Mouse (Mus musculus): ENCODE data around the gene Ptx4. TPM values are rescaled to one million over a fixed set of nuclear protein-coding genes. Genes with fewer than 3 reads are reported as not detected.

Ptx4 gene
- polyA plus RNA-seq, 1 experiment, result not detected

DNA sequence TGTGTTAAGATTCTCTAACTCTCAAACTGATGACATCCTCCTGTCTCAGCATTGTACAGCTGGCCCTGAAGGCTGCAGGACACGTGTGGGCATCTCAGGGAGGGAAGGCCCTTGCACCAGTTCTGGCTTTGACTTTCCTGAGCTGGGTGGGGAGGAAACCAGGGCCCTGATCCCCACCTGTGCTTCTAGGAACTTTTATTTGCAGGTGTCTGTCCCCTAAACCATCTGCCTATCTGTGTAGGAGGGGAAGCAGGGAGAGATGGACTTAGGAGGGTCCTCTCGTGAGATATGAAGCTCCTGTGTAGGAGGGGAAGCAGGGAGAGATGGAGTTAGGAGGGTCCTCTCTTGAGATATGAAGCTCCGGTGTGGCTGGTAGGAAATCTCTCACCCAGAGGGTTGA lies 37.7 kb upstream of the Ptx4 start:
- no peak for TF ChIP-seq CTCF (IDR thresholded peaks at IDR 0.05; ENCODE audit: low read depth, low read length)
- no peak for TF ChIP-seq EP300 (IDR thresholded peaks at IDR 0.05; ENCODE audit: insufficient read depth, low read depth, low read length)
- TF ChIP-seq POLR2A (IDR thresholded peaks at IDR 0.05; ENCODE audit: insufficient read depth, low read length), result no peak
- H3K36me3 ChIP-seq (ENCODE audit: control insufficient read depth, insufficient read depth, low read length, poor library complexity, severe bottlenecking), result no peaks in the 10 kb centered on the region
- H3K4me3 ChIP-seq (ENCODE audit: low read depth, low read length), result no peak overlapping the region
- H3K9me3 ChIP-seq (replicated peaks; ENCODE audit: control insufficient read depth, insufficient read depth, low read length, poor library complexity, severe bottlenecking), result no peaks in the 10 kb centered on the region
- H3K9ac ChIP-seq (ENCODE audit: low read depth, poor library complexity, severe bottlenecking), result no peak overlapping the region
- H3K4me1 ChIP-seq (ENCODE audit: control insufficient read depth, insufficient read depth, low read length), result no peaks in the 10 kb centered on the region
- H3K27ac ChIP-seq (ENCODE audit: insufficient read depth, low read length), result no peak overlapping the region
- no peaks in the 10 kb centered on the region for H3K27me3 ChIP-seq (ENCODE audit: control insufficient read depth, insufficient read depth, low read length, poor library complexity, severe bottlenecking)

DNA sequence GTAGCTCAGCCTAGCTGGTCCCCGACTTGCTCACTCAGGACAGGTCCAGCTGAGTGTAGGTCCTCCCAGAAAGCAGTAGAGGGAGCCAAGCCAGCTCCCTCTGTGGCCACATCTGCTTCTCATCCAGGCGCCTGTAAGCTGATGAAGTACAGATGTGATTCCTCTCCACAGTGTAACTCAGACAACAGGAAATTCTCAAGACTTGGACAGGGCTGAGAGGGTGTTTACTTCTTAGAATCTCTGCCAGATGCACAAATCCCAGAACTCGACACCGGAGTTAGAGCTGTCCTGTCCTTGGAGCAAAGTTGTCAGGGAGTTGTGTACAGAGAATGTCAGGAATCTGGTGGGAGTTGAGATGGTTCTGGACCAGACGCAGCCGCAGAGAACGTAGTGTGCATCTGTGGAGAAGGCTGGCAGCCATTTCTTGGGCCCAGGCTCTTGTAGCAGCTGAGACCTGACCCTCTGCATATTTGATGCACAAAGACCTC lies 37.1 kb upstream of the Ptx4 start, which contains the start of gene Tmem204:
Tmem204 (minus strand) TSS at position 148 of the 488 bp plus-strand sequence.
- Histone ChIP-seq H3K9ac (ENCODE audit: low read depth, poor library complexity, severe bottlenecking) (no peak within 1 kb of the TSS), H3K4me3 (ENCODE audit: low read depth, low read length) (no peak within 1 kb of the TSS), H3K27me3 (ENCODE audit: control insufficient read depth, insufficient read depth, low read length, poor library complexity, severe bottlenecking) (no peaks in the 10 kb centered on the region), H3K27ac (ENCODE audit: insufficient read depth, low read length) (no peak within 1 kb of the TSS), H3K36me3 (ENCODE audit: control insufficient read depth, insufficient read depth, low read length, poor library complexity, severe bottlenecking) (no peaks in the 10 kb centered on the region), H3K9me3 (replicated peaks; ENCODE audit: control insufficient read depth, insufficient read depth, low read length, poor library complexity, severe bottlenecking) (no peaks in the 10 kb centered on the region), H3K4me1 (ENCODE audit: control insufficient read depth, insufficient read depth, low read length) (no peaks in the 10 kb centered on the region)
- TF ChIP-seq CTCF (IDR thresholded peaks at IDR 0.05; ENCODE audit: low read depth, low read length) (peak; percentile 30), POLR2A (IDR thresholded peaks at IDR 0.05; ENCODE audit: insufficient read depth, low read length) (no peak), EP300 (IDR thresholded peaks at IDR 0.05; ENCODE audit: insufficient read depth, low read depth, low read length) (no peak)

DNA sequence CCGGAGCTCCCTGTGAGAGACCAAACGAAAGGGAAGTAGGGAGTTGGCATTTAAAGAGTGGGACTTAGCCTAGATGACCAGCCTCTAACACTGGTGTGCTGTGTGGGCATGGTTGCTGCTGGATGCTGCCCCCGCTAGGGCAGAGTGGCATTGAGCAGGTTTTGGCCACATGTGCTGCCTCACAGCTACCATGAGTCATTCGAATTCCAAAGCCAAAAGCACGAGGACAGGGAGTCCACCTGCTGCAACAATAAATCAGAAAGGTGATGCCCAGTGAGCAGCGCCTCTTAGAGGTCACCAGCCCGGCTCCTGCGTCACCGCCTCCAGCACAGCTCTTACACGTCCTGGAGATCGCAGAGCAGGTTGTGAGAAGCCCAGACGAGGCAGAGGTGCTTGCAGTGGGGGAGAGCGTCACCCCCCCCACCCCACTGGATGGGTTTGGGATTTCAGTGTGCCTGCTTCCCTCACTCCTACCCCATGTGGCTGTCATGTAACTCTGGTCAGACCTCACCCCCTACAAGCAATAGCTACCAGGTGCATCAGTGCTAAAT lies 35.6 kb upstream of the Ptx4 start:
- no peaks in the 10 kb centered on the region for H3K36me3 ChIP-seq (ENCODE audit: control insufficient read depth, insufficient read depth, low read length, poor library complexity, severe bottlenecking)
- no peaks in the 10 kb centered on the region for H3K9me3 ChIP-seq (replicated peaks; ENCODE audit: control insufficient read depth, insufficient read depth, low read length, poor library complexity, severe bottlenecking)
- no peaks in the 10 kb centered on the region for H3K27me3 ChIP-seq (ENCODE audit: control insufficient read depth, insufficient read depth, low read length, poor library complexity, severe bottlenecking)
- H3K4me1 ChIP-seq (ENCODE audit: control insufficient read depth, insufficient read depth, low read length), result no peaks in the 10 kb centered on the region
- TF ChIP-seq POLR2A (IDR thresholded peaks at IDR 0.05; ENCODE audit: insufficient read depth, low read length) (no peak), EP300 (IDR thresholded peaks at IDR 0.05; ENCODE audit: insufficient read depth, low read depth, low read length) (no peak), CTCF (IDR thresholded peaks at IDR 0.05; ENCODE audit: low read depth, low read length) (no peak)
- H3K27ac ChIP-seq (ENCODE audit: insufficient read depth, low read length), result no peak overlapping the region
- H3K9ac ChIP-seq (ENCODE audit: low read depth, poor library complexity, severe bottlenecking), result no peak overlapping the region
- H3K4me3 ChIP-seq (ENCODE audit: low read depth, low read length), result no peak overlapping the region

DNA sequence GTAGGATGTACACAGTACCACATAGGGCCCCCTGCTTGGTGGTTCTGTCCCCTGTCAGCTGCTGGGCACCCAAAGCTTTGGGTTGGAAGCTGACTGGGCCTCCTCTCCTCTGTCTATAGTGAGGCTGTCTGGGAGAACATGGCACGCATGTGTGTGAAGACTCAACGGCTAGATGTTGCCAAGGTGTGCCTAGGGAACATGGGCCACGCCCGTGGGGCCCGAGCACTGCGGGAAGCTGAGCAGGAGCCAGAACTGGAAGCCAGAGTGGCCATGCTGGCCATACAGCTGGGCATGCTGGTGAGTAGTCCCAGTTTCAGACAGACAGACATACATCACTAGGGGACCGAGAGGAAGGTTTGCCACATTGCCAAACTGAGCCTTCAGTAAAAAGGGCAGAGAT lies 33.8 kb upstream of the Ptx4 start:
- Histone ChIP-seq H3K27me3 (ENCODE audit: control insufficient read depth, insufficient read depth, low read length, poor library complexity, severe bottlenecking) (no peaks in the 10 kb centered on the region), H3K9me3 (replicated peaks; ENCODE audit: control insufficient read depth, insufficient read depth, low read length, poor library complexity, severe bottlenecking) (no peaks in the 10 kb centered on the region), H3K4me3 (ENCODE audit: low read depth, low read length) (no peak overlapping the region), H3K9ac (ENCODE audit: low read depth, poor library complexity, severe bottlenecking) (no peak overlapping the region), H3K4me1 (ENCODE audit: control insufficient read depth, insufficient read depth, low read length) (no peaks in the 10 kb centered on the region), H3K36me3 (ENCODE audit: control insufficient read depth, insufficient read depth, low read length, poor library complexity, severe bottlenecking) (no peaks in the 10 kb centered on the region), H3K27ac (ENCODE audit: insufficient read depth, low read length) (no peak overlapping the region)
- TF ChIP-seq CTCF (IDR thresholded peaks at IDR 0.05; ENCODE audit: low read depth, low read length), result no peak
- no peak for TF ChIP-seq POLR2A (IDR thresholded peaks at IDR 0.05; ENCODE audit: insufficient read depth, low read length)

DNA sequence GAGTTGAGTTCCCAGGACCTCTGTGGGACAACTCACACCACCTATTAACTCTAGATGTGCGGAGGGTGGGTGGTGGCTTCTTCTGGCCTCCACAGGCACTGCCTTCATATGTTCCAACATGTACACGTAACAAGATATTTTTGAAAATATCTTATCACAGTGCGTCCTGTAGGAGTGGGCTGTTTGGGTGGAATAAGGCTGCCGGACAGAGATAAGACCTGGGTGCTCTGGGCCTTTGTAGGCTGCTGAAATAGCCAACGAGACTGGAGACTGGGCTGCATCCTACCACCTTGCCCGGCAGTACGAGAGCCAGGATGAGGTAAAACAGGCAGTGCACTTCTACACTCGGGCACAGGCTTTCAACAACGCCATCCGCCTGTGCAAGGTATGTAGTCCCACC lies 31.4 kb upstream of the Ptx4 start:
- Histone ChIP-seq H3K9ac (ENCODE audit: low read depth, poor library complexity, severe bottlenecking) (no peak overlapping the region), H3K9me3 (replicated peaks; ENCODE audit: control insufficient read depth, insufficient read depth, low read length, poor library complexity, severe bottlenecking) (no peaks in the 10 kb centered on the region), H3K4me1 (ENCODE audit: control insufficient read depth, insufficient read depth, low read length) (no peaks in the 10 kb centered on the region), H3K27ac (ENCODE audit: insufficient read depth, low read length) (no peak overlapping the region), H3K27me3 (ENCODE audit: control insufficient read depth, insufficient read depth, low read length, poor library complexity, severe bottlenecking) (no peaks in the 10 kb centered on the region), H3K4me3 (ENCODE audit: low read depth, low read length) (no peak overlapping the region), H3K36me3 (ENCODE audit: control insufficient read depth, insufficient read depth, low read length, poor library complexity, severe bottlenecking) (no peaks in the 10 kb centered on the region)
- TF ChIP-seq CTCF (IDR thresholded peaks at IDR 0.05; ENCODE audit: low read depth, low read length) (no peak), EP300 (IDR thresholded peaks at IDR 0.05; ENCODE audit: insufficient read depth, low read depth, low read length) (no peak), POLR2A (IDR thresholded peaks at IDR 0.05; ENCODE audit: insufficient read depth, low read length) (no peak)

DNA sequence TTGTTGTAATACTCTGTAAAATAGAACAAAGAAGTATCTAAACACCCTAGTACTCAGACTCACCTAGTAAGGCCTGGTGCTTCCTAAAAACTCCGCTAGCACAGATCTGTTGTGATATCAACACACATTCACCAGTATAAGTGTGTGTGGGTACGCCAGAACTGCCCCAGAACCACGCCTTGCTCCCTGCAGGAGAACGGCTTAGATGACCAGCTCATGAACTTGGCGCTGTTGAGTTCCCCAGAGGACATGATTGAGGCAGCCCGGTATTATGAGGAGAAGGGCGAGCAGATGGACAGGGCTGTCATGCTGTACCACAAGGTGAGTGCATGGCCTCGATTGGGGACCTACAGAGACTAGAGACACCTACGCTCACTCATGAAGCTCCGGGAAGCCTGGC lies 30.1 kb upstream of the Ptx4 start:
- Histone ChIP-seq H3K4me1 (ENCODE audit: control insufficient read depth, insufficient read depth, low read length) (no peaks in the 10 kb centered on the region), H3K27ac (ENCODE audit: insufficient read depth, low read length) (no peak overlapping the region), H3K4me3 (ENCODE audit: low read depth, low read length) (no peak overlapping the region), H3K36me3 (ENCODE audit: control insufficient read depth, insufficient read depth, low read length, poor library complexity, severe bottlenecking) (no peaks in the 10 kb centered on the region), H3K9me3 (replicated peaks; ENCODE audit: control insufficient read depth, insufficient read depth, low read length, poor library complexity, severe bottlenecking) (no peaks in the 10 kb centered on the region), H3K27me3 (ENCODE audit: control insufficient read depth, insufficient read depth, low read length, poor library complexity, severe bottlenecking) (no peaks in the 10 kb centered on the region), H3K9ac (ENCODE audit: low read depth, poor library complexity, severe bottlenecking) (no peak overlapping the region)
- TF ChIP-seq CTCF (IDR thresholded peaks at IDR 0.05; ENCODE audit: low read depth, low read length) (no peak), EP300 (IDR thresholded peaks at IDR 0.05; ENCODE audit: insufficient read depth, low read depth, low read length) (no peak), POLR2A (IDR thresholded peaks at IDR 0.05; ENCODE audit: insufficient read depth, low read length) (no peak)

All from ES-Bruce4 (cell line).